Mouse (Mus musculus) activated CD4-positive, CD25-positive, alpha-beta regulatory T cell, adult 4 months (primary cell): ENCODE results near the gene Cct6b. TPM values are rescaled to one million over a fixed set of nuclear protein-coding genes. Genes with fewer than 3 reads are reported as not detected.
"Not testable (repeated sequence)": the region's sequence is repeated elsewhere in the genome, so short reads cannot be mapped to it uniquely, and the experiment has no call there.

Experiments
- ATAC-seq: one replicate; pipeline ENCODE4 v1.8.0; 2017
- polyA plus RNA-seq, 2 experiments: library from polyadenylated mRNA; unstranded; fragments of 100-300 nt; shearing (Covaris generic); gene quantifications; one replicate each; pipeline ENCODE4 v1.2.1; 2017

Gene Cct6b
- polyA plus RNA-seq, 2 experiments from 2014 or later, result 0.67 TPM; not detected in 1

GRCm38 (mm10) chr11:82699865-82700410, 64.2 kb downstream of the Cct6b start:
- no peak for ATAC-seq

GRCm38 (mm10) chr11:82695930-82696329, 68.2 kb downstream of the Cct6b start:
- no peak for ATAC-seq

GRCm38 (mm10) chr11:82694947-82695346, 69.2 kb downstream of the Cct6b start:
- not testable (repeated sequence) for ATAC-seq

- ATAC-seq, result no peak
These were observed 71.5 kb downstream of the Cct6b start for GRCm38 (mm10) chr11:82692668-82693067.

GRCm38 (mm10) chr11:82690476-82690875, 73.6 kb downstream of the Cct6b start:
- ATAC-seq, result no peak

GRCm38 (mm10) chr11:82687668-82688067, 76.5 kb downstream of the Cct6b start:
- no peak for ATAC-seq

GRCm38 (mm10) chr11:82684676-82685075, 79.4 kb downstream of the Cct6b start:
- no peak for ATAC-seq

- no peak for ATAC-seq
These were observed 80.2 kb downstream of the Cct6b start for GRCm38 (mm10) chr11:82683765-82684505.

- no peak for ATAC-seq
These were observed 85.6 kb downstream of the Cct6b start for GRCm38 (mm10) chr11:82678561-82678960.

Other genes with a start within 250 kb of the Cct6b start
- 10 to 100 TPM; 31.2 to 33.4 TPM for gene Zfp830, start within 50 bp of the Cct6b start, polyA plus RNA-seq
- gene Lig3, start 16.8 kb upstream of the Cct6b start, polyA plus RNA-seq, result 10 to 100 TPM; 15.5 to 18.6 TPM
- gene Rffl, start 106.9 kb upstream of the Cct6b start, polyA plus RNA-seq, result 1 to 10 TPM; 7.9 to 9.4 TPM
- 10 to 100 TPM; 21.4 to 28.1 TPM for gene Rad51d, start 126.3 kb upstream of the Cct6b start, polyA plus RNA-seq
- under 1 TPM in 1 of 2 experiments, not detected in 1; 0.25 TPM for gene Fndc8, start 127.8 kb upstream of the Cct6b start, polyA plus RNA-seq
- gene Nle1, start 144.1 kb upstream of the Cct6b start, polyA plus RNA-seq, result 10 to 100 TPM; 34.6 to 37.7 TPM
- gene Unc45b, start 146.2 kb upstream of the Cct6b start, polyA plus RNA-seq, result not detected
- 10 to 100 TPM; 28.0 to 37.3 TPM for gene Slfn5, start 187.0 kb upstream of the Cct6b start, polyA plus RNA-seq
- gene Slfn9, start 227.5 kb upstream of the Cct6b start, polyA plus RNA-seq, result 10 to 100 TPM; 16.2 to 24.2 TPM